Mouse (Mus musculus) CD4-positive, CD25-positive, alpha-beta regulatory T cell, adult 9 weeks (primary cell): ENCODE results near the gene Dnajb12. TPM values are rescaled to one million over a fixed set of nuclear protein-coding genes. Genes with fewer than 3 reads are reported as not detected.

ENCODE experiments used
- polyA plus RNA-seq: library from polyadenylated mRNA; unstranded; fragments of 100-300 nt; shearing (Covaris generic); gene quantifications from one replicate; pipeline ENCODE4 v1.2.1, GENCODE M21; 2017

Dnajb12 gene
- polyA plus RNA-seq: 18.9 TPM

GRCm38 (mm10) chr10:59879255-59880028, at the start of gene Dnajb12:
Gene Dnajb12 (plus strand): TSS chr10:59879556.

Other genes starting within 250 kb of the Dnajb12 start
- 63.1 TPM for gene Micu1, start 177.1 kb upstream of the Dnajb12 start, polyA plus RNA-seq
- 98.2 TPM for gene Ddit4, start 72.3 kb downstream of the Dnajb12 start, polyA plus RNA-seq
- gene Ascc1, start 123.2 kb downstream of the Dnajb12 start, polyA plus RNA-seq: 48.9 TPM
- gene Anapc16, start 123.6 kb downstream of the Dnajb12 start, polyA plus RNA-seq: 149 TPM
- 7.2 TPM for gene Spock2, start 226.7 kb downstream of the Dnajb12 start, polyA plus RNA-seq